Comparison of ENCODE assay signal across 7 mouse cellular contexts in the genomic region with DNA sequence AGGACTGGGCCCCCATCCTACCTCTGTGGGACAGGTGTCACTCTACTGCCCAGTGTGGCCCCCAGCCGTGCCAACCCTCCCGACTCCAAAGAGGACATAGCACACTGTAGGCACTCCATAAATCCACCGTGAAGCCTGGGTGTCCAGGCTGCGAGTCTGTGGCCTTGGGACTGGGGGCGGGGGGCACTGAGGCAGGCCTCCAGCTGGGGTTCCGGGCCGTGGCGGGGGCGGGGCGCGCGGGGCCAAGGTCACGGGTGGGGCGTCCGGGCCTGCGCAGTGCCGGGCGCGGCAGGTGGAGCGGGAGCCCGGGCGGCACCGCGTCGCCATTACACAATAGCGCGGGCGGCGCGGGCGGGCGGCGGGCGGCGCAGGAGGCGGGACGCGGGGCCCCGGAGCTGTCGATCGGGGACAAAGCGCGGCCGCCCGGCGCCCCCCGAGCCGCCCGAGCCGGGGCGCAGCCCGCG. TPM values are rescaled to one million over a fixed set of nuclear protein-coding genes. Genes with fewer than 3 reads are reported as not detected.
DNase-seq lines count a peak whose midpoint lies in the region; ATAC-seq and TF ChIP-seq lines count a peak whose summit lies in the region.

A gene (plus strand): TSS at position 326 of the 464 bp plus-strand sequence.

- ATAC-seq in common myeloid progenitor, adult 5-6 weeks (replicated peaks; ENCODE audit: low read depth, poor library complexity, severe bottlenecking): no peak; the same call in 1 of the 2 replicates
- peak; percentile 19 for ATAC-seq in inflammation-experienced regulatory T-cells, adult 6 months

- DNase-seq in adrenal gland, adult (ENCODE audit: inconsistent age in 2 of 2, low spot score in 1 of 2): peak; percentile 96 to 97
- DNase-seq in gastrocnemius, postnatal 36 days: peak; percentile 67 to 69
- peak; percentile 66 for DNase-seq in left cerebral cortex, postnatal 4 days
- peak; percentile 61 for DNase-seq in midbrain, embryonic 10.5 days (ENCODE audit: low spot score)
- DNase-seq in spleen, adult 2 months (ENCODE audit: low read depth in 1 of 2, low spot score in 2 of 2): peak in 1 of 2 experiments; percentile 83

- peaks cover 48% of the 10 kb centered on the region for H3K4me1 ChIP-seq in midbrain, embryonic 10.5 days
- H3K4me1 ChIP-seq in spleen, adult 2 months (ENCODE audit: control insufficient read depth, insufficient read depth, insufficient read length): peaks cover 16% of the 10 kb centered on the region; the same call in 1 of the 2 replicates

- no peak for TF ChIP-seq CTCF in spleen, adult 2 months (IDR thresholded peaks at IDR 0.05; ENCODE audit: extremely low read depth, insufficient read depth, insufficient read length, insufficient replicate concordance)

- peak within 1 kb of the TSS; percentile 95 for H3K4me3 ChIP-seq in midbrain, embryonic 10.5 days
- H3K4me3 ChIP-seq in spleen, adult 2 months (ENCODE audit: extremely low read depth, insufficient read depth, insufficient read length): peak within 1 kb of the TSS; percentile 97

- peaks cover 26% of the 10 kb centered on the region for H3K27me3 ChIP-seq in midbrain, embryonic 10.5 days (ENCODE audit: low read depth, poor library complexity, severe bottlenecking)
- no peaks in the 10 kb centered on the region for H3K27me3 ChIP-seq in spleen, adult 2 months (ENCODE audit: control insufficient read depth, insufficient read depth, low read length)

- H3K36me3 ChIP-seq in midbrain, embryonic 10.5 days: peaks cover 29% of the 10 kb centered on the region
- H3K36me3 ChIP-seq in spleen, adult 2 months (ENCODE audit: control insufficient read depth, insufficient read depth, low read length): peaks cover 15% of the 10 kb centered on the region

- 1% methylated on average over 36 of the region's 53 CpGs for WGBS in midbrain, embryonic 10.5 days
- WGBS in spleen, adult 2 months: 3% methylated on average over 15 of the region's 53 CpGs

- H3K27ac ChIP-seq in midbrain, embryonic 10.5 days (replicated peaks): peak within 1 kb of the TSS; percentile 99
- H3K27ac ChIP-seq in spleen, adult 2 months (ENCODE audit: insufficient read depth, low read length): peak within 1 kb of the TSS; percentile 98

- intact Hi-C loops in gastrocnemius, postnatal 36 days (cut with DNase I): no loop called here
- intact Hi-C loops in left cerebral cortex, postnatal 4 days (cut with DNase I): loop anchor here (10.0 kb wide), 1 partner anchor 1824 kb away; no protein-coding TSS in a partner anchor

- no peak for TF ChIP-seq POLR2A in spleen, adult 2 months (IDR thresholded peaks at IDR 0.05; ENCODE audit: low read depth, low read length)

- no peaks in the 10 kb centered on the region for H3K9me3 ChIP-seq in midbrain, embryonic 10.5 days (replicated peaks)

RNA-seq across cellular contexts. Expression of the gene that starts here (rescaled TPM):
- total RNA-seq in common myeloid progenitor, adult 5-6 weeks (2017): 134 and 183 TPM in 2 replicates
- 100 to 1,000 TPM; 847 to 848 TPM for total RNA-seq in gastrocnemius, postnatal 36 days (2021)
- 100 to 1,000 TPM in 2 of 3 experiments, 10 to 100 TPM in 1; 82.5 to 118 (median 109) TPM for polyA plus RNA-seq in inflammation-experienced regulatory T-cells, adult 6 months (2017; shearing (Covaris generic))
- total RNA-seq in left cerebral cortex, postnatal 4 days (2021): 100 to 1,000 TPM; 474 to 479 TPM
- 334 and 467 TPM in 2 replicates for polyA plus RNA-seq in midbrain, embryonic 10.5 days (2016; fragmentation: Nextera tagmentation; extraction: Ambion mirVana)
- 702 and 1,172 TPM in 2 replicates for polyA plus RNA-seq in spleen, adult 2 months (2012; rRNA removed)
